Mouse (Mus musculus) adrenal gland, postnatal 25 days (tissue): ENCODE results near the gene Chadl. TPM values are rescaled to one million over a fixed set of nuclear protein-coding genes. Genes with fewer than 3 reads are reported as not detected.

Source experiments
- DNase-seq: peaks from one replicate; pipeline ENCODE4 v3.0.0; 2021; ENCODE audit warnings: mixed read lengths
- total RNA-seq: library from RNA; stranded (reverse); gene quantifications from 2 replicates; pipeline ENCODE4 v1.2.3, GENCODE M21; 2021

The Chadl gene
- total RNA-seq, 1 experiment from 2014 or later = 3.1 TPM

DNA sequence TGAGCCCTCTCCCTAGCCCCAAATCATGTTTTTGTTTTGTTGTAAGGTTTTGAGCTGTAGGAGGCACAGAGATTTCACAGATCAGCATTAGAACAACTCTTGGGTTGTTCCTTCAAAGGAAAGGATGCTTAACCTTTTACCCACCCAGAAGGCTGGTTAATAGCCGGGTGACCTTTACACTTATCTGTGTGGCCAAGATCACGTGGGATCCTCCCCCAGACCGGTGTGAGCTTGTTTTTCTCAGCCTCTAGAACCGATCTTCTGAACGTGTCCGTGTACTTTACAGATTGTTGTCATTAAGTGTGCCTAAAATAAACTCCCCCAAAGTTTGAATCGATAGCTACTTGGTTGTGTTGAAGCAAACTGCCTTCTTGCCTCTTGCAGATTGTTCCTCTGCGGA is 3.5 kb upstream of the Chadl start:
- no peak for DNase-seq

DNA sequence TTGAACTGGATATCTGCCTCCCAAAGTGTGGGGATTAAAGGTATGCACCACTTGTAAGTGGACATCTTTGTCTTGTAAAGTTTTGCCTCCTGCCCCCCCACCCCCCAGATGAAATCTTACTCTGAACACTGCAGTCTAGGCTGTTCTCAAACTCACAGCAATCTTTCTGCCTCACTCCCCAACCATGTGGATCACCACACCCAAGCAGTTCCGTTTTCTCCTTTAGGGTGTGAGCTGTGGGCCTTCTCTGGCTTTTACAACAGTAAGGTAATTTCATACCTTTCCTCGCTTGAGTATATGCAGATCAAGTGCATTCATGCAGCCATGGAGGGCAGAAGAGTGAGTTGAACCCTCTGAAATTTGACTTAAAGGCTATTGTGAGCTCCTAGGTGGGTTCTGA is 3.1 kb upstream of the Chadl start:
- DNase-seq = no peak

- DNase-seq = no peak
Observed at GRCm38 (mm10) chr15:81698532-81698931, 1.4 kb upstream of the Chadl start.

DNA sequence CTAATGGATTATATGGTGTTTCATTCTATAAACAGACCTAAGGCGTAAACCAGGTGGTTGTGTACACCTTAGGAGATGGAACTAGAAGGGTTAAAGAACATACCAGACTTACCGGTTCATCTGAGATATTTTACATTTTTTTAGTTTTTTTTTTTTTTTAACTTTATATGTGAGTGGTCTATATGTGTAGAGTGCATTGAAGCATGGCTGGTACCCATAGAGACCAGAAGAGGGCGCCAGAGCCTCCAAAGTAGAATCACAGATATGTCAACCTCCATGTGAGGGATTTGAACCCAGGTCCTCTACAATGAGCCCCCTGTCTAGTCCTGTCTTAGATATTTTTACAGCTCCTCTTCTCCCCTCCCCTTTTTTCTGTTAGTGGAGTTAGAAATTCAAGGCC is 760 bp upstream of the Chadl start:
- DNase-seq = peak; percentile 32

DNA sequence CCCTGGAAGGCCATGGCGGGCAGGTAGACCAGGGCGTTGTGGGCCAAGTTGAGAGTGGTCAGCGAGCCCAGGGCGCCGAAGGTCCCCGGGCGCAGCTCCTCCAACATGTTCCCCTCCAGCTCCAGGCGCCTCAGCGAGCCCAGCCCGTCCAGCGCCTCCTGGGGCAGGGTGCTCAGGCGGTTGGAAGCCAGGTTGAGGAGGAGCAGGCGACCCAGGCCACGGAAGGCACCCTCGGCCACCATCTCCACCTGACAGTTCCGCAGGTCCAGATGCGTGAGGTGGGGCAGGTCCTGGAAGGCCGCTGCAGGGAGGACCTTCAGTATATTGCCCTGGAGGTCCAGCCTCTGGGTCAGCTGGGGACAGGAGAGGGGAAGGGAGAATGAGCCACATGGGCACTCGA is 2.2 kb downstream of the Chadl start:
- DNase-seq = no peak

GRCm38 (mm10) chr15:81693967-81694881 is 2.9 kb downstream of the Chadl start:
- peak; percentile 91 for DNase-seq

- peak; percentile 20 for DNase-seq
Observed at GRCm38 (mm10) chr15:81693366-81693966, 3.6 kb downstream of the Chadl start.

DNA sequence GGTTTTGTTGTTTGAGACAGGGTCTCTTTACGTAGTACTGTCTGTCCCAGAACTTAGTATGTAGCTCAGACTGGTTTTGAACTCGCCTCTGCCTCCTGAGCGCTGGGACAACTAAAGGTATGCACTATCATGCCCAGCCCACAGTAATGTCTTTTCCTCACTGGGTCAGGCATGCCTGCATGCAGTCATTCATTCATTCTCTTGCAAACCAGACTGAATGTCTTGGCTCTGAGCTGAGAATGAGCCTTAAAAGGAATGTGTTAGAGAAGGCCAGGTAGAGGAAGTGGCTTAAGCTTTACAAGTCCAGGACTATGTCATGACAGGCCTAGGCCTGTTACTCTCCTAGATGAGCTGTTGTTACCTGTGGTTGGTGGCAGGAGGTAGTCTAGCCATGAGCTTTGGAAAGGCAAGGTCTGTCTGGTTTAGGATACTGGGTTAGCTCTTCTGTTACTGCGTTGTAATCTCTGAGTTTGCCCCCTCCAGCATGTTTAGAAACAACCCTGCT is 16.7 kb downstream of the Chadl start:
- no peak for DNase-seq

- no peak for DNase-seq
Observed at GRCm38 (mm10) chr15:81676637-81677036, 20.4 kb downstream of the Chadl start.

DNA sequence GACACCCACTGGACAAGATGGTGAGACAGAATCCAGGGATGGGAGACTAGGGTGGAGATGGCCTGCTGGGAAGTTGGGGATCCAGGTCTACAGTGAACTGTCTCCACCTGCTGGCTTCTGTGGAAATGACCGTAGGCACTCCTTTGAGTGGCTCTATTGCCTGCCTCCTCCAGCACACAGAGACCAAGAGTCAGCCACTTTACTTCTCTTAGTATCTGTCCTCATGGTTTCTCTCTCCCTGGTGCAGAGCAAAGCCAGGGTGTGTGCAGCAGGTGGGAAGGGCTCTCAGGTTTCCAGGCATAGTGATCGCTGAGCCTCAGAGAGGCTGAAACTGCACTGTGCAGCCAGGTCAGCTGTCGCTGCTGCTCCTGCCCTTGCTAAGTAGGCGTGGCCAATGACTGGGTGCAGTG is 26.9 kb downstream of the Chadl start:
- peak; percentile 51 for DNase-seq

DNA sequence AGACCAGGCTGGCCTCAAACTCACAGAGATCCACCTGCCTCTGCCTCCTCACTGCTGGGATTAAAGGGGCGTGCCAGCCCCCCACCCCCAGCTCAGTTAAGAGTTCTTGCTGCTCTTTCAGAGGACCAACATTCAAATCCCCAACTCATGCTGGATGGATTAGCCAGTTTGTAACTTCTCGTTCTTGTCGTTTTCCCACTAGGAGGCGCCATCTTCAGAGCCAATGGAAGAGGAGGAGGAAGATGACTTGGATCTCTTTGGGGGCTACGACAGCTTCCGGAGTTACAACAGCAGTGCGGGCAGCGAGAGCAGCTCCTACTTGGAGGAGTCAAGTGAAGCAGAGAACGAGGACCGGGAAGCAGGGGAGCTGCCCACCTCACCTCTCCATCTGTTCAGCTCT is 30.1 kb downstream of the Chadl start:
- DNase-seq = no peak

DNA sequence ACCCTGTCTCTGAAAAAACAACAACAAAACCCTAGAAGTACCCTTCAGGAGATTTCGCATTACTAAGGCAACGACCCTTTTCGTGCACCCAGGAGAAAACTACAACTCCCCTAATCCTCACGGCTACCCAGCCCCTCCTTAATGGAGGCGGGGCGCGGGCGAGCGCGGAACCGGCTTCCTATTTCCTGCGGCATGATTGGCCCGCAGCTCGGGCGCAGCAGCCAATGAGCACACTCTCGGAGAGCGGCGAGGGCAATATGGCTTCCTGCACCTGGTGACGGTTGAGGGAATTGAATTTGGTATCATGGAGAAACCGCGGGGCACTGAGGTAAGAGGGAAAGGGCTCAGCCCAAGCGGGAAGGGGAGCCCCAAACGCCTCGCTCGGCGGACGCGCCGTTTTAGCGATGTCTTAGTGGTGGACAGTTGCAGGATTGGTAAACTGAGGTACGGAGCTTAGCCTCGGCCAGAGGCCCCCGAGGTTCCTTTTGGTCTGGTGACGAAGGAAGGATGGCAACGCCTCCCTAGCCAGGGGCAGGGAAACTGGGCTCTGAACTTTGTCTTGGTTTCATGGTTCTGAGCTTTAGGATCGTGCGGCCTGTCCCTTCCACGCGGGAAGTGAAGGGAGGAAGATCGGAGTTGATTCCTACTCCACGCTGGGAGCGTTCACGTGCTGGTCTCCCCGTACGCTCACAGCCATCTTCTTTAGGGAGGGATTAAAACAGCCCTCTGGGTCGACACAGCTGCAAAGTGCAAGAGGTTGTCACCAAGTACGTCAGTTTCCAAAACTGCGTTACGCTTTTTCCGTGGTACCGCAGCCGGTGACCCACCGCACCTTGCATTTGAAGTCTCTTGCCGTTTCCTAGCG is 33.2 kb downstream of the Chadl start, which contains the start of gene L3mbtl2:
Gene L3mbtl2 (plus strand): TSS at position 193 of the 865 bp plus-strand sequence.
- DNase-seq = peak; percentile 92

DNA sequence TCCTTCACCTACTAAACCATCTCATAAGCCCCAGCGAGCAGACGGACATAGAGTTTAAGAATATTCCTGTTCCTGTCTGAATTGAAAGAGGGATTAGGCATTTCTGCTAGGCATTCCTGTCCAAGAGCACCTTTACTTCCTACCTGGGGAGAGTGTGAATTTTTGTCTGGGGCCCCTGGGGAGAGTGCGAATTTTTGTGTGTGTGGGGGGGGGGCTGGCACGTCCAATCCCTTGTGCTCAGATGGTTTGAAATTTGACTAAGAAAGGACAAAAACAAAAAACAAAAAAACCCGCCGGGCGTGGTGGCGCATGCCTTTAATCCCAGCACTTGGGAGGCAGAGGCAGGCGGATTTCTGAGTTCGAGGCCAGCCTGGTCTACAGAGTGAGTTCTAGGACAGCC is 33.8 kb downstream of the Chadl start:
- DNase-seq = no peak

DNA sequence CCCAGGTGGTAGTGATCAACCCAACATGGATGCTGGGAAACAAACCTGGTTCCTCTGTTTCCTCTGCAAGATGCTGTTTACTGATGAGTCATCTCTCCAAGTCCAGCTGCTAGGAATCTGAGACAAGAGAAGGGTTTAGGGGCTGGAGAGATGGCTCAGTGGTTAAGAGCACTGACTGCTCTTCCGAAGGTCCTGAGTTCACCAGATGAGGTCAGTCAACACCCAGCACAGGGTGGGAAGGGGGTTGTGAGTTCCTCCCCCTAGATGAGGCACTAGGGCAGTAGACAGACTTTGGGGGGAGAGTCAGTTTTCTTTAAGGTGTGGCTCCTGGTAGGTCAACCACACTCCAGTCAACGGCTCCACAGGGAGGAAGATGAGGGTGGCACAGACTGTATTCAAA is 35.4 kb downstream of the Chadl start:
- DNase-seq = no peak

DNA sequence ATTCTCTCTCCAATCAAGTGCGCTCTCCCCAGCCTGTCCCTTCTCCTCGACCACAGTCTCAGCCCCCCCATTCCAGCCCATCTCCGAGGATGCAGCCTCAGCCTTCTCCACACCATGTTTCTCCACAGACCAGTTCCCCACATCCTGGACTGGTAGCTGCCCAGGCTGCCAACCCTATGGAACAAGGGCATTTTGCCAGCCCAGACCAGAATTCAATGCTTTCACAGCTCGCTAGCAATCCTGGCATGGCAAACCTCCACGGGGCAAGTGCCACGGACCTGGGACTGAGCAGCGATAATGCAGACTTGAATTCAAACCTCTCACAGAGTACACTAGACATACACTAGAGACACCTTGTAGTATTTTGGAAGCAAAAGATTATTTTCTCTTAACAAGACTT is 46.5 kb downstream of the Chadl start:
- DNase-seq = no peak

GRCm38 (mm10) chr15:81649516-81650455 is 47.3 kb downstream of the Chadl start:
- peak; percentile 35 for DNase-seq

Other genes starting within 250 kb of the Chadl start
- gene Rbx1, start 231.0 kb downstream of the Chadl start, total RNA-seq = 107 and 141 TPM in 2 replicates
- gene Ep300, start 111.9 kb downstream of the Chadl start, total RNA-seq = 79.0 and 89.2 TPM in 2 replicates
- gene L3mbtl2, start 33.4 kb downstream of the Chadl start, total RNA-seq = 20.6 and 22.8 TPM in 2 replicates
- gene Zc3h7b, start 47.8 kb upstream of the Chadl start, total RNA-seq = 70.0 and 84.2 TPM in 2 replicates
- gene Rangap1, start 48.2 kb upstream of the Chadl start, total RNA-seq = 60.3 and 73.7 TPM in 2 replicates
- gene Tef, start 105.1 kb upstream of the Chadl start, total RNA-seq = 111 and 146 TPM in 2 replicates
- gene Tob2, start 161.5 kb upstream of the Chadl start, total RNA-seq = 72.3 and 86.1 TPM in 2 replicates
- gene Phf5a, start 174.6 kb upstream of the Chadl start, total RNA-seq = 53.8 and 58.7 TPM in 2 replicates
- gene Aco2, start 175.0 kb upstream of the Chadl start, total RNA-seq = 641 and 903 TPM in 2 replicates
- 21.4 and 28.9 TPM in 2 replicates for gene Polr3h, start 229.0 kb upstream of the Chadl start, total RNA-seq
- gene Csdc2, start 239.5 kb upstream of the Chadl start, total RNA-seq = 9.9 and 20.0 TPM in 2 replicates